Mouse (Mus musculus): ENCODE data around the gene Mak. TPM values are rescaled to one million over a fixed set of nuclear protein-coding genes. Genes with fewer than 3 reads are reported as not detected.

Gene Mak
- total and polyA plus RNA-seq, 2 experiments from 2014 or later = 1.2 to 1.3 TPM

- H3K4me2 ChIP-seq (ENCODE audit: low read depth, low read length) = no peak overlapping the region
- H3K9me3 ChIP-seq (ENCODE audit: low read length) = no peaks in the 10 kb centered on the region
These were observed 26.0 kb upstream of the Mak start for GRCm38 (mm10) chr13:41105541-41105940.

GRCm38 (mm10) chr13:41103841-41104525, 24.5 kb upstream of the Mak start:
- ATAC-seq (no peak), DNase-seq (ENCODE audit: low spot score) (no peak)
- no peak for TF ChIP-seq CTCF (IDR thresholded peaks at IDR 0.05; ENCODE audit: low read depth)
- H3K27me3 ChIP-seq (ENCODE audit: insufficient read depth, low read length) = no peaks in the 10 kb centered on the region
- no peaks in the 10 kb centered on the region for H3K9me3 ChIP-seq (ENCODE audit: low read length)
- H3K36me3 ChIP-seq (ENCODE audit: insufficient read depth, low read length) = no peaks in the 10 kb centered on the region
- H3K27ac ChIP-seq = no peak overlapping the region
- no peak overlapping the region for H3K4me3 ChIP-seq (ENCODE audit: low read length)
- WGBS = 64% methylated on average over 12 of the region's 12 CpGs
- H3K4me2 ChIP-seq (ENCODE audit: low read depth, low read length) = no peak overlapping the region
- no peaks in the 10 kb centered on the region for H3K4me1 ChIP-seq (ENCODE audit: insufficient read depth, low read length)
- H3K9ac ChIP-seq (replicated peaks; ENCODE audit: low read length) = no peak overlapping the region

More at GRCm38 (mm10) chr13:41105541-41105940, 26.0 kb upstream of the Mak start:
- H3K27ac ChIP-seq = no peak overlapping the region
- no peaks in the 10 kb centered on the region for H3K36me3 ChIP-seq (ENCODE audit: insufficient read depth, low read length)
- 93% methylated on average over 13 of the region's 13 CpGs for WGBS
- no peaks in the 10 kb centered on the region for H3K27me3 ChIP-seq (ENCODE audit: insufficient read depth, low read length)
- no peaks in the 10 kb centered on the region for H3K4me1 ChIP-seq (ENCODE audit: insufficient read depth, low read length)
- no peak for TF ChIP-seq CTCF (IDR thresholded peaks at IDR 0.05; ENCODE audit: low read depth)
- no peak overlapping the region for H3K4me3 ChIP-seq (ENCODE audit: low read length)
- DNase-seq (ENCODE audit: low spot score) (no peak), ATAC-seq (no peak)
- H3K9ac ChIP-seq (replicated peaks; ENCODE audit: low read length) = no peak overlapping the region

DNA sequence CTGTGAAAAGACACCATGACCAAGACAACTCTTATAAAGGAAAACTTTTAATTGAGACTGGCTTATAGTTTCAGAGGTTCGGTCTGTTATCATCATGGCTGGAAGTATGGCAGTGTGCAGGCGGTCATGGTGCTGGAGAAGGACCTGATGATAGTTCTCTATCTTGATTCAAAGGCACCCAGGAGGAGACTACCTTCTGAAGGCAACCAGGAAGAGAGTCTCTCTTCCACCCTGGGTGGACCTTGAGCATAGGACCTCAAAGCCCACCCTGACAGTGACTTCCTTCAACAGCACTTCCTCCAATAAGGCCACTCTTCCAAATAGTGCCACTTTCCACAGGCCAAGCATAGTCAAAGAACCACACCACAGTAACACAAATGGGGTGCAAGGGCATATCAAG, 20.5 kb upstream of the Mak start:
- H3K9ac ChIP-seq (replicated peaks; ENCODE audit: low read length) = no peak overlapping the region
- DNase-seq (ENCODE audit: low spot score) = no peak
- no peak for ATAC-seq
- no peak overlapping the region for H3K4me2 ChIP-seq (ENCODE audit: low read depth, low read length)
- H3K4me3 ChIP-seq (ENCODE audit: low read length) = no peak overlapping the region
- no peaks in the 10 kb centered on the region for H3K36me3 ChIP-seq (ENCODE audit: insufficient read depth, low read length)
- H3K27ac ChIP-seq = no peak overlapping the region
- H3K9me3 ChIP-seq (ENCODE audit: low read length) = no peaks in the 10 kb centered on the region
- H3K27me3 ChIP-seq (ENCODE audit: insufficient read depth, low read length) = no peaks in the 10 kb centered on the region
- H3K4me1 ChIP-seq (ENCODE audit: insufficient read depth, low read length) = no peaks in the 10 kb centered on the region
- 91% methylated on average over 2 of the region's 2 CpGs for WGBS
- no peak for TF ChIP-seq CTCF (IDR thresholded peaks at IDR 0.05; ENCODE audit: low read depth)

- Histone ChIP-seq H3K27ac (no peak overlapping the region), H3K9me3 (ENCODE audit: low read length) (no peaks in the 10 kb centered on the region), H3K27me3 (ENCODE audit: insufficient read depth, low read length) (no peaks in the 10 kb centered on the region), H3K4me2 (ENCODE audit: low read depth, low read length) (no peak overlapping the region), H3K36me3 (ENCODE audit: insufficient read depth, low read length) (no peaks in the 10 kb centered on the region), H3K4me3 (ENCODE audit: low read length) (no peak overlapping the region), H3K9ac (replicated peaks; ENCODE audit: low read length) (no peak overlapping the region), H3K4me1 (ENCODE audit: insufficient read depth, low read length) (no peaks in the 10 kb centered on the region)
- no peak for TF ChIP-seq CTCF (IDR thresholded peaks at IDR 0.05; ENCODE audit: low read depth)
- DNase-seq (ENCODE audit: low spot score) (no peak), ATAC-seq (no peak)
- WGBS = 81% methylated on average over 15 of the region's 15 CpGs
These were observed 18.8 kb upstream of the Mak start for GRCm38 (mm10) chr13:41098325-41098724.

GRCm38 (mm10) chr13:41097324-41098058, 18.0 kb upstream of the Mak start:
- no peaks in the 10 kb centered on the region for H3K36me3 ChIP-seq (ENCODE audit: insufficient read depth, low read length)
- H3K4me3 ChIP-seq (ENCODE audit: low read length) = no peak overlapping the region
- H3K27ac ChIP-seq = no peak overlapping the region
- ATAC-seq = no peak
- H3K4me2 ChIP-seq (ENCODE audit: low read depth, low read length) = no peak overlapping the region
- no peak for TF ChIP-seq CTCF (IDR thresholded peaks at IDR 0.05; ENCODE audit: low read depth)
- no peak overlapping the region for H3K9ac ChIP-seq (replicated peaks; ENCODE audit: low read length)
- H3K4me1 ChIP-seq (ENCODE audit: insufficient read depth, low read length) = no peaks in the 10 kb centered on the region
- H3K9me3 ChIP-seq (ENCODE audit: low read length) = no peaks in the 10 kb centered on the region
- DNase-seq (ENCODE audit: low spot score) = no peak
- WGBS = 82% methylated on average over 16 of the region's 16 CpGs
- H3K27me3 ChIP-seq (ENCODE audit: insufficient read depth, low read length) = no peaks in the 10 kb centered on the region

DNA sequence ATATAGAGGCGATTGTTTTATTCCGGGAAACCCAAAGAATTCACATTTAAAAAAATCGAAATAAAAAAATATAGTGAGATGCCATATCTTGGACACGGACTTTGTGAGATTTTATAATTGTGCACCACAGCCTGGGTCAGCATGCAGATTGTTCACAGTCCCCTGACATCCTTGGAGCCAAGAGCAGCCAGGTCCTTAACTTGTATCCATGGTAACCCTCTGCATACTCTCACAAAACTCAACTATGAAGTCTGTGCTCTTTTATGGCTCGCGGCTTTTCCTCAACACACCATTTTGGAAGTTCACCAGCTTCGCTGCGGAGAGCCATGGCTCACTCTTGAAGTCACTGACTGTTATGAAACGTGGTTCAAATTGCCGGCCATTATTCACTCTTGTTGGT, 14.7 kb upstream of the Mak start:
- H3K27ac ChIP-seq = no peak overlapping the region
- H3K4me3 ChIP-seq (ENCODE audit: low read length) = no peak overlapping the region
- no peaks in the 10 kb centered on the region for H3K27me3 ChIP-seq (ENCODE audit: insufficient read depth, low read length)
- no peaks in the 10 kb centered on the region for H3K36me3 ChIP-seq (ENCODE audit: insufficient read depth, low read length)
- no peak for TF ChIP-seq CTCF (IDR thresholded peaks at IDR 0.05; ENCODE audit: low read depth)
- DNase-seq (ENCODE audit: low spot score) (peak; percentile 39), ATAC-seq (no peak)
- H3K4me1 ChIP-seq (ENCODE audit: insufficient read depth, low read length) = no peaks in the 10 kb centered on the region
- H3K4me2 ChIP-seq (ENCODE audit: low read depth, low read length) = no peak overlapping the region
- no peak overlapping the region for H3K9ac ChIP-seq (replicated peaks; ENCODE audit: low read length)
- WGBS = 66% methylated on average over 10 of the region's 10 CpGs
- no peaks in the 10 kb centered on the region for H3K9me3 ChIP-seq (ENCODE audit: low read length)

DNA sequence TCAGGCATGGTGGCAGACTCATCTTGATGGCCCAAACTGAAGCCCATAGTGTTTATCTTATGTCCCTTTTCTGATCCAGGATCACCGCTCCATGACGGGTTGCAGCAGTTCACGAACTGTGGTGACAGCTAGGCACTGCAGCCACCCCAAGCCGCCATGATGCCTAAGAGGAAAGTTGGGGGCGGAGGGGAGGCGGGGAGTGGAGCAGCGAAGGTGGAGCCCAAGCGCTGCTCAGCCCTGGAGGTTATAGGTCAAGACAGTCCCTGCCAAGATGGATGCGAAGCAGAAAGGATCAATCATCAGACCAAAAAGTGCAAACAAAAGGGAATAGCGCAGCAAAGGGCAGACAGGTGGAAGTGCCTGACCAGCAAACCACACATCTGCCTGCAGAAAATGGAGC, 11.8 kb upstream of the Mak start:
- no peak for TF ChIP-seq CTCF (IDR thresholded peaks at IDR 0.05; ENCODE audit: low read depth)
- H3K4me2 ChIP-seq (ENCODE audit: low read depth, low read length) = no peak overlapping the region
- H3K27me3 ChIP-seq (ENCODE audit: insufficient read depth, low read length) = no peaks in the 10 kb centered on the region
- H3K9me3 ChIP-seq (ENCODE audit: low read length) = no peaks in the 10 kb centered on the region
- no peak overlapping the region for H3K9ac ChIP-seq (replicated peaks; ENCODE audit: low read length)
- no peak overlapping the region for H3K4me3 ChIP-seq (ENCODE audit: low read length)
- no peaks in the 10 kb centered on the region for H3K36me3 ChIP-seq (ENCODE audit: insufficient read depth, low read length)
- DNase-seq (ENCODE audit: low spot score) (no peak), ATAC-seq (no peak)
- WGBS = 28% methylated on average over 10 of the region's 10 CpGs
- no peaks in the 10 kb centered on the region for H3K4me1 ChIP-seq (ENCODE audit: insufficient read depth, low read length)
- no peak overlapping the region for H3K27ac ChIP-seq
